Mouse (Mus musculus) lung, embryonic 16.5 days (tissue): Measurements from ENCODE around the gene Etv1. TPM values are rescaled to one million over a fixed set of nuclear protein-coding genes. Genes with fewer than 3 reads are reported as not detected.

ENCODE experiments used
- ATAC-seq: fragments of 200-750 bp; cut with Nextera tagmentation; 2 replicates; pipeline ENCODE4 v1.8.0; 2017; ENCODE audit warnings: low read depth, mild to moderate bottlenecking, moderate library complexity
- H3K27ac ChIP-seq: fragments of 300-500 bp; sonication (generic); 2 replicates; pipeline ENCODE4 v1.5.1; 2014; ENCODE audit warnings: mild to moderate bottlenecking, control low read depth, low read length
- H3K27me3 ChIP-seq: fragments of 300-500 bp; sonication (generic); 2 replicates; pipeline ENCODE4 v1.6.1; 2014; ENCODE audit warnings: low read depth, low read length, mixed read lengths; ENCODE audit not compliant: control insufficient read depth, insufficient read depth
- H3K36me3 ChIP-seq: fragments of 300-500 bp; sonication (generic); 2 replicates; pipeline ENCODE4 v1.6.1; 2014; ENCODE audit warnings: low read length; ENCODE audit not compliant: control insufficient read depth, insufficient read depth
- H3K4me1 ChIP-seq: fragments of 300-500 bp; sonication (generic); replicated peaks from 2 replicates; pipeline ENCODE4 v1.6.1; 2014; ENCODE audit warnings: low read length, mixed read lengths; ENCODE audit not compliant: control insufficient read depth, insufficient read depth
- H3K4me2 ChIP-seq: fragments of 300-500 bp; sonication (generic); 2 replicates; pipeline ENCODE4 v1.6.1; 2014; ENCODE audit warnings: low read depth, low read length, control low read depth
- H3K4me3 ChIP-seq: fragments of 300-500 bp; sonication (generic); 2 replicates; pipeline ENCODE4 v1.5.1; 2014; ENCODE audit warnings: mild to moderate bottlenecking, low read length, control low read depth
- H3K9ac ChIP-seq: fragments of 300-500 bp; sonication (generic); 2 replicates; pipeline ENCODE4 v1.6.1; 2014; ENCODE audit warnings: low read length, control low read depth
- H3K9me3 ChIP-seq: fragments of 300-500 bp; sonication (generic); 2 replicates; pipeline ENCODE4 v1.6.1; 2016; ENCODE audit warnings: low read length; ENCODE audit not compliant: control insufficient read depth
- WGBS: fragments of 180-500 bp; shearing (Covaris S2); extraction: QIAGEN DNeasy Blood & Tissue Kit; methylation state at CpG from one replicate; pipeline ENCODE4 v1.1.7; 2014; 5-methylcytosine and 5-hydroxymethylcytosine counted together
- polyA plus RNA-seq: library from polyadenylated mRNA; unstranded; fragments of >200 nt; fragmentation: Nextera tagmentation; extraction: Ambion mirVana; gene quantifications from 2 replicates; pipeline ENCODE4 v1.2.1, GENCODE M21; 2015

The Etv1 gene
- polyA plus RNA-seq, 1 experiment from 2014 or later: 49.2 TPM

GRCm38 (mm10) chr12:38863395-38863794 is 84.2 kb downstream of the Etv1 start:
- ATAC-seq: no peak
- H3K4me2 ChIP-seq: no peak overlapping the region
- no peak overlapping the region for H3K9ac ChIP-seq
- H3K9me3 ChIP-seq: no peaks in the 10 kb centered on the region
- no peak overlapping the region for H3K4me3 ChIP-seq
- 57% methylated on average over 4 of the region's 4 CpGs for WGBS
- no peaks in the 10 kb centered on the region for H3K4me1 ChIP-seq
- H3K27ac ChIP-seq: no peak overlapping the region
- H3K36me3 ChIP-seq: peaks cover 2% of the 10 kb centered on the region; the same call in 1 of the 2 replicates
- no peaks in the 10 kb centered on the region for H3K27me3 ChIP-seq

GRCm38 (mm10) chr12:38863982-38864828 is 85.0 kb downstream of the Etv1 start:
- Histone ChIP-seq H3K9ac (no peak overlapping the region), H3K27ac (peak overlapping the region; percentile 59), H3K4me3 (no peak overlapping the region), H3K9me3 (no peaks in the 10 kb centered on the region), H3K4me2 (no peak overlapping the region), H3K4me1 (no peaks in the 10 kb centered on the region), H3K27me3 (no peaks in the 10 kb centered on the region), H3K36me3 (no peaks in the 10 kb centered on the region)
- peak; percentile 92 for ATAC-seq
- WGBS: 40% methylated on average over 3 of the region's 3 CpGs

GRCm38 (mm10) chr12:38874470-38874995 is 95.4 kb downstream of the Etv1 start:
- no peaks in the 10 kb centered on the region for H3K4me1 ChIP-seq
- no peak overlapping the region for H3K4me2 ChIP-seq
- H3K9ac ChIP-seq: no peak overlapping the region
- H3K4me3 ChIP-seq: no peak overlapping the region
- H3K9me3 ChIP-seq: no peaks in the 10 kb centered on the region
- no peak overlapping the region for H3K27ac ChIP-seq
- no peaks in the 10 kb centered on the region for H3K27me3 ChIP-seq
- ATAC-seq: no peak
- H3K36me3 ChIP-seq: no peaks in the 10 kb centered on the region

GRCm38 (mm10) chr12:38904516-38904915 is 125.3 kb downstream of the Etv1 start:
- Histone ChIP-seq H3K36me3 (no peaks in the 10 kb centered on the region), H3K9me3 (no peaks in the 10 kb centered on the region), H3K4me1 (peaks cover 5% of the 10 kb centered on the region; the same call in 1 of the 2 replicates), H3K27me3 (no peaks in the 10 kb centered on the region), H3K4me2 (no peak overlapping the region), H3K9ac (no peak overlapping the region), H3K4me3 (no peak overlapping the region), H3K27ac (no peak overlapping the region)
- no peak for ATAC-seq
- 77% methylated on average over 3 of the region's 3 CpGs for WGBS

- ATAC-seq: 0 out of 2 replicates have a peak, but pooled peaks have one; percentile 7
- Histone ChIP-seq H3K4me1 (peaks cover 5% of the 10 kb centered on the region; the same call in 1 of the 2 replicates), H3K4me3 (no peak overlapping the region), H3K4me2 (peak overlapping the region; percentile 29), H3K9me3 (no peaks in the 10 kb centered on the region), H3K27me3 (no peaks in the 10 kb centered on the region), H3K27ac (no peak overlapping the region), H3K36me3 (no peaks in the 10 kb centered on the region), H3K9ac (no peak overlapping the region)
- 69% methylated on average over 6 of the region's 6 CpGs for WGBS
Observed at GRCm38 (mm10) chr12:38906314-38906713, 127.1 kb downstream of the Etv1 start.

- no peak overlapping the region for H3K4me3 ChIP-seq
Observed at GRCm38 (mm10) chr12:38906812-38907211, 127.6 kb downstream of the Etv1 start.

GRCm38 (mm10) chr12:38908947-38909346 is 129.8 kb downstream of the Etv1 start:
- Histone ChIP-seq H3K27me3 (no peaks in the 10 kb centered on the region), H3K36me3 (no peaks in the 10 kb centered on the region), H3K9me3 (no peaks in the 10 kb centered on the region), H3K27ac (no peak overlapping the region), H3K4me2 (no peak overlapping the region), H3K4me1 (peaks cover 5% of the 10 kb centered on the region; the same call in 1 of the 2 replicates), H3K9ac (no peak overlapping the region), H3K4me3 (no peak overlapping the region)
- 92% methylated on average over 3 of the region's 3 CpGs for WGBS
- no peak for ATAC-seq

More at GRCm38 (mm10) chr12:38906812-38907211, 127.6 kb downstream of the Etv1 start:
- 24% methylated on average over 9 of the region's 9 CpGs for WGBS
- Histone ChIP-seq H3K4me1 (peaks cover 5% of the 10 kb centered on the region; the same call in 1 of the 2 replicates), H3K9me3 (no peaks in the 10 kb centered on the region), H3K36me3 (no peaks in the 10 kb centered on the region), H3K9ac (0 out of 2 replicates have a peak overlapping the region, but pooled peaks have one; percentile 32), H3K4me2 (peak overlapping the region; percentile 29), H3K27me3 (no peaks in the 10 kb centered on the region), H3K27ac (peak overlapping the region; percentile 10; the same call in 1 of the 2 replicates)
- peak; percentile 92 for ATAC-seq
